Mouse (Mus musculus) liver, adult 2 months (tissue): ENCODE results near the gene Aebp1.

Source experiments
- CTCF ChIP-seq: fragments of 200-500 bp; IDR thresholded peaks from 2 replicates; pipeline ENCODE4 v1.5.1; 2011; ENCODE audit warnings: low read depth, low read length, control low read depth
- POLR2A ChIP-seq: fragments of 200-500 bp; IDR thresholded peaks from 2 replicates; pipeline ENCODE4 v1.6.1; 2011; ENCODE audit warnings: low read length, control low read depth; ENCODE audit not compliant: insufficient read depth; ENCODE audit errors: extremely low read depth

DNA sequence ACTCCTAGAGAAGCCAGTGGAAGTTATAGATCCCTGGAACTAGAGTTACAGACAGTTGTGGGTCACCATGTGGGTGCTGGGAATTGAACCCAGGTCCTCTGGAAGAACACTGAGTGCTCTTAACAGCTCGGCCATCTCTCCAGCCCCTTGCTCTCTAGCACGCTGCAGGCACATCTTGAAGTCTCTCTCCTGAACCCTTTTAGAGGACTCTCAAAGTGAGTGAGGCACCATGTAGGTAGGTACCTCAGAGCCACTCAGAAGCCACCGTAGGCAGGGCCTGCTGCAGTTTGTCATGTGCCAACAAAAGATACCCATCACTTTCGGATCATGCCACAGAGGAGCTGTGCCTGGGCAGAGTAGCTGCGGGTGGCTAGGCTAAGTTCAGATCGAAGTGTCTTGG lies 43.1 kb downstream of the Aebp1 start:
- TF ChIP-seq CTCF: no peak
- no peak for TF ChIP-seq POLR2A
